Mouse (Mus musculus) testis, adult 2 months (tissue): Measurements from ENCODE around the gene Stx2.

Experiments used
- CTCF ChIP-seq: fragments of 200-500 bp; IDR thresholded peaks from 2 replicates; pipeline ENCODE4 v1.5.1; 2012; ENCODE audit warnings: low read depth, mild to moderate bottlenecking, inconsistent platforms, low read length, moderate library complexity; ENCODE audit not compliant: control insufficient read depth, insufficient read depth, insufficient replicate concordance
- POLR2A ChIP-seq: fragments of 200-500 bp; IDR thresholded peaks from 2 replicates; pipeline ENCODE4 v1.6.1; 2012; ENCODE audit warnings: low read depth, mild to moderate bottlenecking, inconsistent platforms, low read length, moderate library complexity; ENCODE audit not compliant: control insufficient read depth

DNA sequence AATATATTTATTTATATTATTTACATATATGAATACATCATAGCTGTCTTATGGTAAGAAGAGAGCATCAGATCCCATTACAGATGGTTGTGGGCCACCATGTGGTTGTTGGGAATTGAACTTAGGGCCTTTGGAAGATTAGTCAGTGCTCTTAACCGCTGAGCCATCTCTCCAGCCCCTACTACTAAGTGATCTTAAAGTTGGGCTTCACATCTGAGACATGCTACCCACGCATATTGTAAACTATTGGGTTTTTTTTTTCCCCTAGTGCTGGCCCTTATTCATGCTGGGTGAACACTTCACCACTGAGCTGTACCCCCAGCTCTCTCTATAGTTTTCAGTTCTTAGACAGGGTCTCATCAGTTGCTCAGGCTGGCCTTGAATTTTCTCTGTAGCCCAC is 2.6 kb upstream of the Stx2 start:
- TF ChIP-seq POLR2A (no peak), CTCF (no peak)
